ENCODE assay signal across 20 mouse cellular contexts in genomic region chr13:110944061-110944460, GRCm38 (mm10).
A peak's percentile ranks its signal among the peaks of the same experiment; 100 is the strongest.
DNase-seq lines count a peak whose midpoint lies in the region; ATAC-seq and TF ChIP-seq lines count a peak whose summit lies in the region.
"Had no signal": no experiment of that assay in that cellular context is flagged by ENCODE, and none has a peak within 500 bp of the region (broad histone marks: within the 10 kb centered on the region; RNA-seq: fewer than 3 reads in every experiment).

No protein-coding gene starts in this region.

- peak; percentile 26 for DNase-seq in lung, embryonic 14.5 days
- DNase-seq in lung, adult 2 months, result no peak
- DNase-seq in embryo, embryonic 11 days, result peak; percentile 59
- peak; percentile 63 for DNase-seq in fibroblast of lung, adult 2 months (ENCODE audit: low read depth)
- DNase-seq in spleen, postnatal 36 days (ENCODE audit: low spot score in 2 of 2), result no peak
- DNase-seq in Muller cell, postnatal 12 days (ENCODE audit: inconsistent ontology term), result no peak
- DNase-seq: adrenal gland, adult 8-10 months; cerebellum, adult 11-12 months; cerebellum, postnatal 36 days; gastrocnemius, postnatal 36 days; heart, postnatal 10 days had no signal

- no peak overlapping the region for H3K9ac ChIP-seq in lung, embryonic 14.5 days
- no peak overlapping the region for H3K9ac ChIP-seq in forebrain, embryonic 12.5 days
- H3K9ac ChIP-seq: hindbrain, embryonic 13.5 days; liver, embryonic 12.5 days; neural tube, embryonic 13.5 days had no signal

- no peak overlapping the region for H3K27ac ChIP-seq in lung, embryonic 14.5 days (ENCODE audit: low read depth)
- no peak overlapping the region for H3K27ac ChIP-seq in forebrain, embryonic 12.5 days
- H3K27ac ChIP-seq: heart, embryonic 10.5 days; hindbrain, embryonic 13.5 days; liver, embryonic 12.5 days; neural tube, embryonic 13.5 days had no signal

- no peak overlapping the region for H3ac ChIP-seq in myocyte (ENCODE audit: control insufficient read depth, insufficient read length)

- H3K4me1 ChIP-seq in lung, embryonic 14.5 days (ENCODE audit: insufficient read depth), result no peaks in the 10 kb centered on the region
- no peaks in the 10 kb centered on the region for H3K4me1 ChIP-seq in lung, adult 2 months (ENCODE audit: control insufficient read depth, insufficient read depth, low read length)
- H3K4me1 ChIP-seq in forebrain, embryonic 12.5 days, result no peaks in the 10 kb centered on the region
- H3K4me1 ChIP-seq: hindbrain, embryonic 13.5 days; liver, embryonic 12.5 days; neural tube, embryonic 13.5 days had no signal

- H3K36me3 ChIP-seq in lung, embryonic 14.5 days (ENCODE audit: insufficient read depth), result no peaks in the 10 kb centered on the region
- no peaks in the 10 kb centered on the region for H3K36me3 ChIP-seq in myocyte (ENCODE audit: control insufficient read depth, insufficient read depth)
- H3K36me3 ChIP-seq in forebrain, embryonic 12.5 days (replicated peaks), result no peaks in the 10 kb centered on the region
- H3K36me3 ChIP-seq: G1E; heart, embryonic 10.5 days; hindbrain, embryonic 13.5 days; liver, embryonic 12.5 days; neural tube, embryonic 13.5 days had no signal

- 44% methylated on average over 4 of the region's 4 CpGs for WGBS in lung, embryonic 14.5 days
- WGBS in lung, adult 2 months, result 48% methylated on average over 4 of the region's 4 CpGs
- WGBS in forebrain, embryonic 12.5 days, result 84% methylated on average over 4 of the region's 4 CpGs

- H3K27me3 ChIP-seq in lung, embryonic 14.5 days (ENCODE audit: insufficient read depth, low read length), result no peaks in the 10 kb centered on the region
- no peaks in the 10 kb centered on the region for H3K27me3 ChIP-seq in myocyte (ENCODE audit: control insufficient read depth, insufficient read depth, insufficient read length)
- no peaks in the 10 kb centered on the region for H3K27me3 ChIP-seq in forebrain, embryonic 12.5 days
- H3K27me3 ChIP-seq: hindbrain, embryonic 13.5 days; liver, embryonic 12.5 days; megakaryocyte, embryonic 14.5 days; neural tube, embryonic 13.5 days had no signal

- H3K4me2 ChIP-seq in lung, embryonic 14.5 days, result no peak overlapping the region
- H3K4me2 ChIP-seq in myocyte (ENCODE audit: low read depth), result peak overlapping the region; percentile 52
- H3K4me2 ChIP-seq in forebrain, embryonic 12.5 days, result no peak overlapping the region
- H3K4me2 ChIP-seq: hindbrain, embryonic 13.5 days; liver, embryonic 12.5 days; neural tube, embryonic 13.5 days had no signal

- no peak overlapping the region for H3K4me3 ChIP-seq in lung, embryonic 14.5 days (ENCODE audit: low read depth, low read length)
- H3K4me3 ChIP-seq in lung, adult 2 months (replicated peaks; ENCODE audit: extremely low read depth, low read depth, low read length), result no peak overlapping the region
- no peak overlapping the region for H3K4me3 ChIP-seq in myocyte
- H3K4me3 ChIP-seq in forebrain, embryonic 12.5 days (replicated peaks), result no peak overlapping the region
- H3K4me3 ChIP-seq: heart, embryonic 10.5 days; hindbrain, embryonic 13.5 days; liver, embryonic 12.5 days; megakaryocyte, embryonic 14.5 days; neural tube, embryonic 13.5 days had no signal

- no peak for TF ChIP-seq CTCF in lung, embryonic 14.5 days (IDR thresholded peaks at IDR 0.05; ENCODE audit: low read depth)
- TF ChIP-seq CTCF in lung, adult 2 months (IDR thresholded peaks at IDR 0.05; ENCODE audit: insufficient read depth, low read length), result no peak

- no peaks in the 10 kb centered on the region for H3K79me2 ChIP-seq in myocyte (ENCODE audit: control insufficient read depth, insufficient read depth)

- no peaks in the 10 kb centered on the region for H3K9me3 ChIP-seq in lung, embryonic 14.5 days (ENCODE audit: low read depth, low read length)
- no peaks in the 10 kb centered on the region for H3K9me3 ChIP-seq in forebrain, embryonic 12.5 days
- H3K9me3 ChIP-seq: G1E; heart, embryonic 10.5 days; hindbrain, embryonic 13.5 days; liver, embryonic 12.5 days; megakaryocyte, embryonic 14.5 days; neural tube, embryonic 13.5 days had no signal

- TF ChIP-seq POLR2A in lung, adult 2 months (IDR thresholded peaks at IDR 0.05; ENCODE audit: borderline replicate concordance, extremely low read depth, low read depth, low read length), result no peak
- no peak for TF ChIP-seq POLR2A in myocyte (IDR thresholded peaks at IDR 0.05; ENCODE audit: insufficient read length, low read depth)

- ATAC-seq in lung, embryonic 14.5 days (ENCODE audit: insufficient read depth), result no peak
- ATAC-seq in forebrain, embryonic 12.5 days (ENCODE audit: low FRiP score), result no peak
- ATAC-seq: intestine, embryonic 16.5 days; liver, embryonic 12.5 days had no signal

TF ChIP-seq in myocyte, 11 proteins besides CTCF, POLR2A, EP300 and RAD21:
- TF ChIP-seq CEBPB (IDR thresholded peaks at IDR 0.05; ENCODE audit: insufficient read depth, poor library complexity, severe bottlenecking) (peak; percentile 83), POLR2AphosphoS2 (IDR thresholded peaks at IDR 0.05; ENCODE audit: insufficient read length, low read depth) (no peak)
TF ChIP-seq in myocyte: peak in this region for 1.

Comparison
In these comparisons a context has a peak if more than half of its experiments do, and no peak if none do; other contexts are left out.
1. DNase-seq: peak in lung, embryonic 14.5 days (single experiment), embryo, embryonic 11 days (single experiment) and fibroblast of lung, adult 2 months (single experiment); none in lung, adult 2 months (single experiment), spleen, postnatal 36 days (0 of 2) and Muller cell, postnatal 12 days (single experiment).